Mouse (Mus musculus) lung, embryonic 14.5 days (tissue): ENCODE results near the gene Ccdc86. TPM values are rescaled to one million over a fixed set of nuclear protein-coding genes. Genes with fewer than 3 reads are reported as not detected.

ENCODE experiments used
- ATAC-seq: fragments of 200-750 bp; cut with Nextera tagmentation; 2 replicates; pipeline ENCODE4 v1.8.0; 2017; ENCODE audit warnings: mild to moderate bottlenecking, moderate TSS enrichment, moderate library complexity; ENCODE audit not compliant: insufficient read depth
- DNase-seq: peaks from one replicate; pipeline ENCODE4 v3.0.0-alpha.2; 2015
- H3K27ac ChIP-seq: fragments of 300-500 bp; sonication (generic); 2 replicates; pipeline ENCODE4 v1.5.1; 2014; ENCODE audit warnings: low read depth, mild to moderate bottlenecking, moderate library complexity
- H3K27me3 ChIP-seq: fragments of 300-500 bp; sonication (generic); 2 replicates; pipeline ENCODE4 v1.6.1; 2014; ENCODE audit warnings: low read length, control low read depth; ENCODE audit not compliant: insufficient read depth
- H3K36me3 ChIP-seq: fragments of 300-500 bp; sonication (generic); 2 replicates; pipeline ENCODE4 v1.6.1; 2014; ENCODE audit warnings: control low read depth; ENCODE audit not compliant: insufficient read depth
- H3K4me1 ChIP-seq: fragments of 300-500 bp; sonication (generic); 2 replicates; pipeline ENCODE4 v1.6.1; 2014; ENCODE audit warnings: antibody characterized with exemption, control low read depth; ENCODE audit not compliant: insufficient read depth
- H3K4me2 ChIP-seq: fragments of 300-500 bp; sonication (generic); 2 replicates; pipeline ENCODE4 v1.6.1; 2014; ENCODE audit warnings: mild to moderate bottlenecking
- H3K4me3 ChIP-seq: fragments of 300-500 bp; sonication (generic); 2 replicates; pipeline ENCODE4 v1.5.1; 2014; ENCODE audit warnings: low read depth, low read length
- H3K9ac ChIP-seq: fragments of 300-500 bp; sonication (generic); 2 replicates; pipeline ENCODE4 v1.6.1; 2014
- H3K9me3 ChIP-seq: fragments of 300-500 bp; sonication (generic); 2 replicates; pipeline ENCODE4 v1.6.1; 2016; ENCODE audit warnings: low read depth, low read length, control low read depth
- CTCF ChIP-seq: IDR thresholded peaks from 2 replicates; pipeline ENCODE4 v1.5.1; 2016; ENCODE audit warnings: antibody characterized with exemption, low read depth
- WGBS: fragments of 180-500 bp; shearing (Covaris S2); extraction: QIAGEN DNeasy Blood & Tissue Kit; methylation state at CpG from one replicate; pipeline ENCODE4 v1.1.7; 2014; 5-methylcytosine and 5-hydroxymethylcytosine counted together
- polyA plus RNA-seq: library from polyadenylated mRNA; unstranded; fragments of >200 nt; fragmentation: Nextera tagmentation; extraction: Ambion mirVana; gene quantifications from 2 replicates; pipeline ENCODE4 v1.2.1, GENCODE M21; 2014

The Ccdc86 gene
- polyA plus RNA-seq, 1 experiment from 2014 or later: 32.7 TPM

DNA sequence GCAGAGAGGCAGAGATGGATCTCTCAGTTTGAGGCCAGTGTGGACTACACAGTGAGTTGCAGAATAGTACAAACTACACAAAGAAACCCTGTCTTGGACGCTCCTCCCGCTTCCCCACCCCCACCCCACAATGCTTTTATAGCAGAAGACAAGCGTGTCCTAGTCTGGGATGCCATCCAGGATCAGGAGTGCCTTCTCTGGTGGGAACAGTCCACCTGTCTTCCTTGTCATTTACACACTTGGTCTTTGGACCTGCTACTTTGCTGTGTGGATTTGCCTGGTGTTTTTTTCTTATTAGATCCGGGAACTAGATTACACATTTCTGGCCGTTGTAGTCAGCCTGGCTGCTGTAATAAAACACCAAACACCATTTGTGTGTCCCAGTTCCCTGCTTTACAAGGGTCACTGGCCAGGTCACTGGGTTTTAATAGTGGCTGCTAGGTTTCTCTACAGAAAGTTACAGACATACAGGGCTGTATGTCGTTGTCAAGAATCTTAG, 22.9 kb downstream of the Ccdc86 start:
- TF ChIP-seq CTCF: no peak
- Histone ChIP-seq H3K9me3 (no peaks in the 10 kb centered on the region), H3K4me1 (no peaks in the 10 kb centered on the region), H3K36me3 (no peaks in the 10 kb centered on the region), H3K4me3 (no peak overlapping the region), H3K27ac (no peak overlapping the region), H3K27me3 (no peaks in the 10 kb centered on the region), H3K4me2 (no peak overlapping the region), H3K9ac (no peak overlapping the region)
- ATAC-seq (no peak), DNase-seq (no peak)
- WGBS: 63% methylated on average over 6 of the region's 6 CpGs

GRCm38 (mm10) chr19:10924220-10924619, 24.8 kb downstream of the Ccdc86 start:
- DNase-seq (no peak), ATAC-seq (no peak)
- Histone ChIP-seq H3K4me2 (no peak overlapping the region), H3K36me3 (no peaks in the 10 kb centered on the region), H3K4me1 (no peaks in the 10 kb centered on the region), H3K4me3 (no peak overlapping the region), H3K27ac (no peak overlapping the region), H3K9ac (no peak overlapping the region), H3K9me3 (no peaks in the 10 kb centered on the region), H3K27me3 (no peaks in the 10 kb centered on the region)
- 31% methylated on average over 4 of the region's 4 CpGs for WGBS
- TF ChIP-seq CTCF: no peak

GRCm38 (mm10) chr19:10921058-10921457, 28.0 kb downstream of the Ccdc86 start:
- Histone ChIP-seq H3K4me3 (no peak overlapping the region), H3K4me2 (no peak overlapping the region), H3K36me3 (no peaks in the 10 kb centered on the region), H3K27me3 (no peaks in the 10 kb centered on the region), H3K4me1 (no peaks in the 10 kb centered on the region), H3K27ac (no peak overlapping the region), H3K9ac (no peak overlapping the region), H3K9me3 (no peaks in the 10 kb centered on the region)
- ATAC-seq (no peak), DNase-seq (no peak)
- TF ChIP-seq CTCF: no peak
- 72% methylated on average over 3 of the region's 3 CpGs for WGBS

DNA sequence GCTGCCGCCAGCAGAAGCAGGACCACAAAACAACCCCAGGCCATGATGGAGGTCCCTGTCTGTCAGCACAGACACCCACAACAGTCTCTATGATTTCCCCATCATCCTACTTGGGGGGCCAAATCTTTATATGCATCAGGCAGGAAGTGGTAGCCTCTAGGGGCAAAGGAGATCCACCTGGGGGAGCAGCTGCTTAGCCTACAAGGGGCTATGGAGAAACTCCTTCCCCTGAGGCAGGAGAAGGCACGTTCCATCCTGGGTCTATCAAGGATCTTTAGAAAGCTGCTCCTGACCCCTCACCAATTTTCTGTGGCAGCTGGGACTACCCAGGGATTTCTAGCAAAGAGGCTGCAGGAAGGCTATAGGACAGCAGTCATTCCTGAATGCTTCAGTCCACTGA, 28.5 kb downstream of the Ccdc86 start, which contains the start of gene Zp1:
Zp1 (minus strand) TSS at position 101 of the 400 bp plus-strand sequence.
- Histone ChIP-seq H3K4me1 (no peaks in the 10 kb centered on the region), H3K4me3 (no peak within 1 kb of the TSS), H3K4me2 (no peak within 1 kb of the TSS), H3K27me3 (no peaks in the 10 kb centered on the region), H3K27ac (no peak within 1 kb of the TSS), H3K9me3 (no peaks in the 10 kb centered on the region), H3K9ac (no peak within 1 kb of the TSS), H3K36me3 (no peaks in the 10 kb centered on the region)
- DNase-seq (no peak), ATAC-seq (no peak)
- WGBS: 64% methylated on average over 2 of the region's 2 CpGs
- no peak for TF ChIP-seq CTCF

DNA sequence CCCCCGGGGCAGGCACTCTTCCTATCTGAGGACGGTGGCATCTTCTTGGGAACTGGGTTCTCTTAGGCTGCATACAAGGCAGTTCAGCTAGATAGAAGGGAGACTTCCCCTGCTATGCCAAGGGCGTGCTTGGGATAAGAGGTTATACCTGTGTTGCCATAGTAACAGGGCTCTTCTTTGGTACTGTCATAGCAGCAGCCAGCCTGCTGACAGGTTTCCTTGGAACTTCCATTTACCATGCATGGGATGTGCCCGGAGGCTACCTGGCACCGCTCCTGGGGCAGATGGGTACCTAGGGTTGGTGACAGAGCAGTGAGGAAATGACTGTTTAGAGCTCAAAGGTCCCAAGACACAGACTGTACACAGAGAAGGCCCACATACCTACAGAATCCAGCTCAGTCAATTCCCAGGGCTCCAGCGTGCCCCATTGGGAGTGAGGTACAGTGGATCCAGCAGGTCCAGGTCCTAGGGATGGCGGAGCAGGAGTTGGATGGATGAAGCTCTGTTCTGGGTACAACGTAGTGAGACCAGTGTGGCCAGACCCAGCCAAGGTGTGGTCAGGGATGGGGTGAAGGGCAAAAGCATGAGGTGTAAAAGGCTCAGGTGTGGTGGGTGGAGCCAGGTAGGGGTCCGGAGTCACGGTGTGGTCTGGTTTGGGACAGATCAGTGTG, 30.6 kb downstream of the Ccdc86 start:
- Histone ChIP-seq H3K4me1 (no peaks in the 10 kb centered on the region), H3K36me3 (no peaks in the 10 kb centered on the region), H3K27me3 (no peaks in the 10 kb centered on the region), H3K27ac (no peak overlapping the region), H3K9me3 (no peaks in the 10 kb centered on the region), H3K4me3 (no peak overlapping the region), H3K9ac (no peak overlapping the region), H3K4me2 (no peak overlapping the region)
- TF ChIP-seq CTCF: no peak
- no peak for ATAC-seq
- 80% methylated on average over 10 of the region's 10 CpGs for WGBS
- DNase-seq: no peak

DNA sequence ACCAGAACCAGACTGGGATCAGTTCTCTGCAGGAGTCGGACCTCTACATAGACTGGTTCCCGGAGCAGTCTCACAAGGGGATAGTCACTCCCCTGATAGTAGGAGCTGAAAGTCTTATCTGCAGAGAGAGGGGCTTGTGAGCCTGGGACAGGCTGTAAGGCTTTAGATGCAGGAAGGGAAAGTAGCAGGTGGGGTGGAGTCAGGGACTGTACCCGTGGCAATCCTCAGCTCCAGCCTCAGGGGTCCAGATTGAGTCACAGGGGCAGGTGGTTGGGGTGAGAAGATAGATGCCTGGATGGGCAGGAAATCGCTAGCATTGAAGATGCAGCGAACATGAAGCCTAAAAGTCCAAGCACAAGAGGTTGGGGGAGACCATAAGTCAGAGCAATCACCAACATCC, 32.6 kb downstream of the Ccdc86 start:
- H3K27ac ChIP-seq: no peak overlapping the region
- H3K4me1 ChIP-seq: no peaks in the 10 kb centered on the region
- no peaks in the 10 kb centered on the region for H3K36me3 ChIP-seq
- ATAC-seq (no peak), DNase-seq (no peak)
- no peaks in the 10 kb centered on the region for H3K27me3 ChIP-seq
- TF ChIP-seq CTCF: no peak
- WGBS: 59% methylated on average over 5 of the region's 5 CpGs
- no peak overlapping the region for H3K9ac ChIP-seq
- no peak overlapping the region for H3K4me2 ChIP-seq
- no peak overlapping the region for H3K4me3 ChIP-seq
- no peaks in the 10 kb centered on the region for H3K9me3 ChIP-seq

- Histone ChIP-seq H3K9me3 (no peaks in the 10 kb centered on the region), H3K27me3 (no peaks in the 10 kb centered on the region), H3K4me1 (no peaks in the 10 kb centered on the region), H3K36me3 (no peaks in the 10 kb centered on the region), H3K9ac (no peak overlapping the region), H3K4me2 (no peak overlapping the region), H3K4me3 (no peak overlapping the region), H3K27ac (no peak overlapping the region)
- DNase-seq (no peak), ATAC-seq (no peak)
- WGBS: 51% methylated on average over 2 of the region's 2 CpGs
- TF ChIP-seq CTCF: no peak
These were observed 34.2 kb downstream of the Ccdc86 start for GRCm38 (mm10) chr19:10914870-10915269.

GRCm38 (mm10) chr19:10914291-10914690, 34.8 kb downstream of the Ccdc86 start:
- ATAC-seq (no peak), DNase-seq (no peak)
- no peak overlapping the region for H3K4me3 ChIP-seq
- no peaks in the 10 kb centered on the region for H3K9me3 ChIP-seq
- no peak overlapping the region for H3K4me2 ChIP-seq
- 53% methylated on average over 7 of the region's 7 CpGs for WGBS
- H3K27me3 ChIP-seq: no peaks in the 10 kb centered on the region
- no peak overlapping the region for H3K9ac ChIP-seq
- no peak for TF ChIP-seq CTCF
- no peaks in the 10 kb centered on the region for H3K4me1 ChIP-seq
- H3K27ac ChIP-seq: no peak overlapping the region
- H3K36me3 ChIP-seq: no peaks in the 10 kb centered on the region
